Mouse (Mus musculus) liver, postnatal 0 days (tissue): Measurements from ENCODE around the gene Cwf19l1. TPM values are rescaled to one million over a fixed set of nuclear protein-coding genes. Genes with fewer than 3 reads are reported as not detected.

Source experiments
- ATAC-seq: fragments of 200-750 bp; cut with Nextera tagmentation; 2 replicates; pipeline ENCODE4 v1.8.0; 2017; ENCODE audit warnings: mild to moderate bottlenecking, moderate library complexity
- DNase-seq: peaks from one replicate; pipeline ENCODE4 v3.0.0-alpha.2; 2016
- H3K27ac ChIP-seq: fragments of 300-500 bp; sonication (generic); 2 replicates; pipeline ENCODE4 v1.5.1; 2014; ENCODE audit warnings: antibody characterized with exemption, moderate library complexity, mild to moderate bottlenecking, low read depth
- H3K27me3 ChIP-seq: fragments of 300-500 bp; sonication (generic); 2 replicates; pipeline ENCODE4 v1.6.1; 2014; ENCODE audit warnings: low read length, control low read depth, mixed read lengths; ENCODE audit not compliant: insufficient read depth
- H3K36me3 ChIP-seq: fragments of 300-500 bp; sonication (generic); replicated peaks from 2 replicates; pipeline ENCODE4 v1.6.1; 2014; ENCODE audit warnings: mild to moderate bottlenecking, control low read depth, low read length, moderate library complexity, mixed read lengths; ENCODE audit not compliant: insufficient read depth
- H3K4me1 ChIP-seq: fragments of 300-500 bp; sonication (generic); 2 replicates; pipeline ENCODE4 v1.6.1; 2014; ENCODE audit warnings: antibody characterized with exemption, mild to moderate bottlenecking, control low read depth; ENCODE audit not compliant: insufficient read depth
- H3K4me2 ChIP-seq: fragments of 300-500 bp; sonication (generic); 2 replicates; pipeline ENCODE4 v1.6.1; 2014; ENCODE audit warnings: low read depth, mild to moderate bottlenecking, low read length, moderate library complexity, mixed read lengths
- H3K4me3 ChIP-seq: fragments of 300-500 bp; sonication (generic); 2 replicates; pipeline ENCODE4 v1.5.1; 2014; ENCODE audit warnings: low read depth, low read length
- H3K9ac ChIP-seq: fragments of 300-500 bp; sonication (generic); replicated peaks from 2 replicates; pipeline ENCODE4 v1.6.1; 2014; ENCODE audit warnings: mild to moderate bottlenecking, moderate library complexity
- H3K9me3 ChIP-seq: fragments of 300-500 bp; sonication (generic); 2 replicates; pipeline ENCODE4 v1.6.1; 2016; ENCODE audit warnings: mild to moderate bottlenecking, control low read depth, low read length, mixed read lengths
- CTCF ChIP-seq: sonication (generic); IDR thresholded peaks from 2 replicates; pipeline ENCODE4 v1.5.1; 2016; ENCODE audit warnings: antibody characterized with exemption, low read depth
- EP300 ChIP-seq: IDR thresholded peaks from 2 replicates; pipeline ENCODE4 v1.6.1; 2016; ENCODE audit warnings: antibody characterized with exemption, low read depth, mild to moderate bottlenecking
- WGBS: fragments of 180-500 bp; shearing (Covaris S2); extraction: QIAGEN DNeasy Blood & Tissue Kit; methylation state at CpG from one replicate; pipeline ENCODE4 v1.1.7; 2014; ENCODE audit not compliant: insufficient replicate concordance; 5-methylcytosine and 5-hydroxymethylcytosine counted together
- polyA plus RNA-seq: library from polyadenylated mRNA; unstranded; fragments of >200 nt; fragmentation: Nextera tagmentation; extraction: Ambion mirVana; gene quantifications from 2 replicates; pipeline ENCODE4 v1.2.1, GENCODE M21; 2015

The Cwf19l1 gene
- polyA plus RNA-seq, 1 experiment from 2014 or later = 12.6 TPM

DNA sequence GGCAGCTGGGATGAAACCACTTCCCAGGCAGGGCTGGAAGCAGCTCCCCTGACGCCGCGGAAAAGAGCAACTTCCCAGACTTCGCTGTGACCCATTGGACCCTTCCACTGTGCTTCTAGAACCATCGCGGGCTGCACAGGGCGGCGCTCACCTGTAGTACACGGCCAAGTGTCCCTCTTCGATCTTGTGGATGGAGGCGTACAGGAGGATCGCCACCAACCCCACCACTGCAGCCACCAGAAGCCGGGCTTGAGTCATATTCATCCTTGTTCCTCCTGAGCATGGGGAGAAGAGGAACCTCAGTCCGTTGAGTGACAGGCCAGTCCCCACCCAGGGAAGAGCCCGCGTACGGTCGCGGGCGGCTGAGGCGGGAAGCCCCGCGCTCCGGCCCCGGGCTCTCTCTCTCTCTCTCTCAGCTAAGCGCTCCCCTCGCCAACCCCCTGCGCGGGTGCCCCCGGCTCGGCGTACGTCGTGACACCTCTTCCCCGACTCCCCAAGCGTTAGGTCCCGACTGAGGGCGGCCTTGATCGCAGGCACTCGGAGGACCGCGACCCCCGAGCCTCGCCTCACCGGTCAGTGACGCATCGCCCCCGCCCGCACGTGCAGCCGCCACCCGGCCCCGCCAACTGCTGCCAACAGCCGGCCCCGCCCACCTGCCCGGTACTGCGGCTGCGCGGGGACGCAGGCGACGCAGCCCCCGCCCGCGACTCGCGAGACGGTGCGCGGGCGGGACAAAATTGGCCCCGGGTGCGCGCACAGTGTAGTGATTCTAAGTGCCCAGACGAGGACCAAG, 66.4 kb downstream of the Cwf19l1 start, which contains the start of gene Erlin1:
Erlin1 (minus strand) TSS at position 665 of the 793 bp plus-strand sequence.
- under 1% methylated on average over 68 of the region's 75 CpGs for WGBS
- peak; percentile 87 for ATAC-seq
- peak within 1 kb of the TSS; percentile 87 for H3K27ac ChIP-seq

GRCm38 (mm10) chr19:44068232-44068631, 67.4 kb downstream of the Cwf19l1 start:
- WGBS = 33% methylated on average over 4 of the region's 4 CpGs
- Histone ChIP-seq H3K9ac (no peak overlapping the region), H3K9me3 (no peaks in the 10 kb centered on the region), H3K4me2 (peak overlapping the region; percentile 97), H3K27ac (no peak overlapping the region), H3K36me3 (peaks cover 17% of the 10 kb centered on the region), H3K4me3 (peak overlapping the region; percentile 78), H3K27me3 (no peaks in the 10 kb centered on the region), H3K4me1 (peaks cover 20% of the 10 kb centered on the region)
- DNase-seq = no peak
- no peak for TF ChIP-seq EP300
- no peak for TF ChIP-seq CTCF
- ATAC-seq = no peak

More for the DNA sequence above, 66.4 kb downstream of the Cwf19l1 start, which contains the start of gene Erlin1:
- no peak for TF ChIP-seq EP300
- TF ChIP-seq CTCF = no peak
- Histone ChIP-seq H3K9me3 (no peaks in the 10 kb centered on the region), H3K4me1 (peaks cover 20% of the 10 kb centered on the region), H3K4me2 (peak within 1 kb of the TSS; percentile 97), H3K4me3 (peak within 1 kb of the TSS; percentile 78), H3K9ac (peak within 1 kb of the TSS; percentile 76), H3K36me3 (peaks cover 20% of the 10 kb centered on the region), H3K27me3 (no peaks in the 10 kb centered on the region)
- peak; percentile 90 for DNase-seq

- ATAC-seq = no peak
Measured at GRCm38 (mm10) chr19:44067323-44068049, 68.2 kb downstream of the Cwf19l1 start.

DNA sequence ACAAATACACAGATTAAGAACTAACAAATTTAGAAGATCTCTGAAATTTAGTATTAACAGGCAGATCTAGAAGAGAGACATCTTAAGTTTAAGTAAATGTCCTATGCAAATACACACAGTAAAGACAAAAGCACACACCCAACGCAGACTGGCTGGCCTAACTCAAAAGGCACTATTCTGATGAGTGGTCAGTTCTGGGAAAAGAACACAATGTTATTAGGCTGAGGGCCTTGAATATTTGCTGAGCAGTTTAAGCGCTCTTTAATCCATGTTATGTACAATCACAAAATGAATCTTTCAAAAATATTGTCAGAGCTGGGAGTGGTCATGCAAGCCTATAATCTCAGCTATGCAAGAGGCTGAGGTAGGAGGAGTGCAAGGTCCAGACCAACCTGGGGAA, 70.9 kb downstream of the Cwf19l1 start:
- ATAC-seq = no peak
- Histone ChIP-seq H3K9ac (no peak overlapping the region), H3K27me3 (no peaks in the 10 kb centered on the region), H3K4me3 (no peak overlapping the region), H3K27ac (no peak overlapping the region), H3K4me2 (no peak overlapping the region), H3K36me3 (peaks cover 24% of the 10 kb centered on the region), H3K4me1 (peaks cover 20% of the 10 kb centered on the region), H3K9me3 (no peaks in the 10 kb centered on the region)
- WGBS = 88% methylated on average over 2 of the region's 2 CpGs
- no peak for DNase-seq
- TF ChIP-seq EP300 (no peak), CTCF (no peak)

More at GRCm38 (mm10) chr19:44067323-44068049, 68.2 kb downstream of the Cwf19l1 start:
- H3K27ac ChIP-seq = peak overlapping the region; percentile 32; the same call in 1 of the 2 replicates
- no peak for TF ChIP-seq CTCF
- TF ChIP-seq EP300 = peak; percentile 44; the same call in 1 of the 2 replicates
- peak; percentile 23 for DNase-seq
- peaks cover 11% of the 10 kb centered on the region; the same call in 1 of the 2 replicates for H3K36me3 ChIP-seq
- H3K4me3 ChIP-seq = no peak overlapping the region
- H3K9ac ChIP-seq = no peak overlapping the region
- H3K4me1 ChIP-seq = peaks cover 20% of the 10 kb centered on the region
- 52% methylated on average over 9 of the region's 9 CpGs for whole genome bisulfite sequencing
- H3K27me3 ChIP-seq = no peaks in the 10 kb centered on the region
- H3K4me2 ChIP-seq = peak overlapping the region; percentile 97
- no peaks in the 10 kb centered on the region for H3K9me3 ChIP-seq

- ATAC-seq (peak; percentile 81), DNase-seq (no peak)
- H3K36me3 ChIP-seq = peaks cover 33% of the 10 kb centered on the region
- peaks cover 16% of the 10 kb centered on the region for H3K4me1 ChIP-seq
- H3K4me3 ChIP-seq = no peak overlapping the region
- no peaks in the 10 kb centered on the region for H3K27me3 ChIP-seq
- WGBS = 67% methylated on average over 7 of the region's 7 CpGs
- TF ChIP-seq EP300 = no peak
- no peak overlapping the region for H3K4me2 ChIP-seq
- no peak overlapping the region; the same call in 1 of the 2 replicates for H3K27ac ChIP-seq
- no peaks in the 10 kb centered on the region for H3K9me3 ChIP-seq
- H3K9ac ChIP-seq = no peak overlapping the region
Measured at GRCm38 (mm10) chr19:44063773-44064172, 71.9 kb downstream of the Cwf19l1 start.

GRCm38 (mm10) chr19:44060226-44060625, 75.5 kb downstream of the Cwf19l1 start:
- Histone ChIP-seq H3K9me3 (no peaks in the 10 kb centered on the region), H3K27me3 (no peaks in the 10 kb centered on the region), H3K36me3 (peaks cover 37% of the 10 kb centered on the region), H3K9ac (no peak overlapping the region), H3K27ac (no peak overlapping the region), H3K4me2 (no peak overlapping the region), H3K4me1 (no peaks in the 10 kb centered on the region), H3K4me3 (no peak overlapping the region)
- DNase-seq = no peak
- WGBS = 74% methylated on average over 3 of the region's 3 CpGs
- TF ChIP-seq EP300 (no peak), CTCF (no peak)
- ATAC-seq = no peak

Other genes with a start within 250 kb of the Cwf19l1 start
- 4.0 and 4.8 TPM in 2 replicates for gene Dnmbp, start 195.7 kb downstream of the Cwf19l1 start, polyA plus RNA-seq
- 110 and 118 TPM in 2 replicates for gene Cpn1, start 149.3 kb downstream of the Cwf19l1 start, polyA plus RNA-seq
- gene Cyp2c23, start 106.7 kb downstream of the Cwf19l1 start, polyA plus RNA-seq = 75.8 and 85.1 TPM in 2 replicates
- 13.8 and 14.1 TPM in 2 replicates for gene Erlin1, start 66.1 kb downstream of the Cwf19l1 start, polyA plus RNA-seq
- gene Chuk, start 28.4 kb downstream of the Cwf19l1 start, polyA plus RNA-seq = 27.7 and 29.6 TPM in 2 replicates
- gene Bloc1s2, start 10.6 kb upstream of the Cwf19l1 start, polyA plus RNA-seq = 31.6 and 33.2 TPM in 2 replicates
- not detected in 2 replicates for gene Pkd2l1, start 56.6 kb upstream of the Cwf19l1 start, polyA plus RNA-seq
- not detected in 2 replicates for gene Scd3, start 67.4 kb upstream of the Cwf19l1 start, polyA plus RNA-seq
- gene Scd2, start 157.8 kb upstream of the Cwf19l1 start, polyA plus RNA-seq = 5.9 and 6.2 TPM in 2 replicates
- gene Scd4, start 197.2 kb upstream of the Cwf19l1 start, polyA plus RNA-seq = not detected in 2 replicates